Mouse (Mus musculus) left cerebral cortex, adult 8-10 months (tissue): ENCODE results near the gene Cldn16. TPM values are rescaled to one million over a fixed set of nuclear protein-coding genes. Genes with fewer than 3 reads are reported as not detected.
"Not testable (repeated sequence)": the region's sequence is repeated elsewhere in the genome, so short reads cannot be mapped to it uniquely, and the experiment has no call there.

Source experiments
- DNase-seq, 2 experiments: peaks; one replicate each; pipeline ENCODE4 v3.0.0; 2022; ENCODE audit warnings: low spot score in 2 of 2
- total RNA-seq, 4 experiments: library from RNA; stranded (reverse); gene quantifications; 2 replicates each; pipeline ENCODE4 v1.2.4; 2022

Cldn16 gene
- not detected for total RNA-seq

GRCm38 (mm10) chr16:26462835-26463234 lies at the start of gene Cldn16:
Gene Cldn16, plus strand, starts transcription at chr16:26463135.
- no peak for DNase-seq

- no peak for DNase-seq
These were observed 44.3 kb upstream of the Cldn16 start for GRCm38 (mm10) chr16:26418616-26419015.

GRCm38 (mm10) chr16:26422078-26422477 lies 40.9 kb upstream of the Cldn16 start:
- no peak for DNase-seq

- DNase-seq, result no peak
These were observed 32.7 kb upstream of the Cldn16 start for GRCm38 (mm10) chr16:26430246-26430645.

GRCm38 (mm10) chr16:26433486-26433885 lies 29.4 kb upstream of the Cldn16 start:
- no peak for DNase-seq

- DNase-seq, result peak in 1 of 2 experiments; percentile 54
These were observed 22.9 kb upstream of the Cldn16 start for GRCm38 (mm10) chr16:26440031-26440430.

GRCm38 (mm10) chr16:26441156-26441555 lies 21.8 kb upstream of the Cldn16 start:
- DNase-seq, result no peak

- DNase-seq, result no peak
These were observed 18.1 kb upstream of the Cldn16 start for GRCm38 (mm10) chr16:26444843-26445242.

GRCm38 (mm10) chr16:26447594-26447993 lies 15.3 kb upstream of the Cldn16 start:
- DNase-seq, result peak in 1 of 2 experiments; percentile 55

GRCm38 (mm10) chr16:26454163-26454562 lies 8.8 kb upstream of the Cldn16 start:
- DNase-seq, result no peak

- DNase-seq, result no peak
These were observed 6.8 kb upstream of the Cldn16 start for GRCm38 (mm10) chr16:26456182-26456581.

- DNase-seq, result no peak
These were observed 3.6 kb downstream of the Cldn16 start for GRCm38 (mm10) chr16:26466535-26466934.

- no peak for DNase-seq
These were observed 8.3 kb downstream of the Cldn16 start for GRCm38 (mm10) chr16:26471254-26471653.

- DNase-seq, result no peak
These were observed 32.8 kb downstream of the Cldn16 start for GRCm38 (mm10) chr16:26495721-26496120.

GRCm38 (mm10) chr16:26499705-26500104 lies 36.8 kb downstream of the Cldn16 start:
- DNase-seq, result not testable (repeated sequence)

- no peak for DNase-seq
These were observed 37.8 kb downstream of the Cldn16 start for GRCm38 (mm10) chr16:26500738-26501137.

- no peak for DNase-seq
These were observed 42.0 kb downstream of the Cldn16 start for GRCm38 (mm10) chr16:26504961-26505360.

GRCm38 (mm10) chr16:26519596-26519995 lies 56.7 kb downstream of the Cldn16 start:
- DNase-seq, result peak in 1 of 2 experiments; percentile 10

GRCm38 (mm10) chr16:26525832-26526231 lies 62.9 kb downstream of the Cldn16 start:
- no peak for DNase-seq

GRCm38 (mm10) chr16:26526669-26527068 lies 63.7 kb downstream of the Cldn16 start, which contains the start of gene Tmem207:
Gene Tmem207, minus strand, starts transcription at chr16:26526769.
- DNase-seq, result no peak

GRCm38 (mm10) chr16:26527931-26528666 lies 65.2 kb downstream of the Cldn16 start:
- no peak for DNase-seq

- DNase-seq, result no peak
These were observed 67.5 kb downstream of the Cldn16 start for GRCm38 (mm10) chr16:26530451-26530850.

GRCm38 (mm10) chr16:26532287-26532686 lies 69.4 kb downstream of the Cldn16 start:
- no peak for DNase-seq
